Mouse (Mus musculus) liver, embryonic 16.5 days (tissue): ENCODE measurements at regions not wholly inside any gene's neighbourhood (a gene's known extent, or its start where the extent isn't known, plus 50 kb on each side); places are given as distances from the start of the nearest gene placed in this dataset.

Source experiments
- ATAC-seq: fragments of 200-750 bp; cut with Nextera tagmentation; 2 replicates; pipeline ENCODE4 v1.8.0; 2017; ENCODE audit warnings: low read depth, mild to moderate bottlenecking, moderate number of reproducible peaks, moderate library complexity
- H3K27ac ChIP-seq: fragments of 300-500 bp; sonication (generic); 2 replicates; pipeline ENCODE4 v1.5.1; 2014; ENCODE audit warnings: mild to moderate bottlenecking, low read length
- H3K27me3 ChIP-seq: fragments of 300-500 bp; sonication (generic); 2 replicates; pipeline ENCODE4 v1.6.1; 2014; ENCODE audit warnings: low read depth, low read length, mixed read lengths; ENCODE audit not compliant: control insufficient read depth, insufficient read depth
- H3K36me3 ChIP-seq: fragments of 300-500 bp; sonication (generic); 2 replicates; pipeline ENCODE4 v1.6.1; 2014; ENCODE audit warnings: mild to moderate bottlenecking; ENCODE audit not compliant: control insufficient read depth, insufficient read depth
- H3K4me1 ChIP-seq: fragments of 300-500 bp; sonication (generic); 2 replicates; pipeline ENCODE4 v1.6.1; 2014; ENCODE audit warnings: low read depth, low read length, mixed read lengths; ENCODE audit not compliant: control insufficient read depth
- H3K4me2 ChIP-seq: fragments of 300-500 bp; sonication (generic); 2 replicates; pipeline ENCODE4 v1.6.1; 2014; ENCODE audit warnings: low read depth, low read length, mixed read lengths
- H3K4me3 ChIP-seq: fragments of 300-500 bp; sonication (generic); 2 replicates; pipeline ENCODE4 v1.5.1; 2014; ENCODE audit warnings: low read depth, mild to moderate bottlenecking, low read length
- H3K9ac ChIP-seq: fragments of 300-500 bp; sonication (generic); 2 replicates; pipeline ENCODE4 v1.6.1; 2014; ENCODE audit warnings: low read depth, low read length
- H3K9me3 ChIP-seq: fragments of 300-500 bp; sonication (generic); replicated peaks from 2 replicates; pipeline ENCODE4 v1.6.1; 2016; ENCODE audit warnings: low read length; ENCODE audit not compliant: control insufficient read depth
- WGBS: fragments of 180-500 bp; shearing (Covaris S2); extraction: QIAGEN DNeasy Blood & Tissue Kit; methylation state at CpG from one replicate; pipeline ENCODE4 v1.1.7; 2014; ENCODE audit not compliant: insufficient replicate concordance; 5-methylcytosine and 5-hydroxymethylcytosine counted together

- H3K27ac ChIP-seq: no peak overlapping the region
- no peaks in the 10 kb centered on the region; the same call in 1 of the 2 replicates for H3K4me1 ChIP-seq
- no peaks in the 10 kb centered on the region for H3K27me3 ChIP-seq
- H3K9me3 ChIP-seq: no peaks in the 10 kb centered on the region
- H3K4me2 ChIP-seq: peak overlapping the region; percentile 39
- 11% methylated on average over 6 of the region's 6 CpGs for WGBS
- H3K9ac ChIP-seq: no peak overlapping the region
- H3K4me3 ChIP-seq: peak overlapping the region; percentile 41
- ATAC-seq: no peak
- no peaks in the 10 kb centered on the region for H3K36me3 ChIP-seq
Observed at GRCm38 (mm10) chr10:17330904-17331606, 392.0 kb upstream of the Cited2 start.

GRCm38 (mm10) chr10:17331607-17332008 is 391.4 kb upstream of the Cited2 start:
- Histone ChIP-seq H3K27me3 (no peaks in the 10 kb centered on the region), H3K4me3 (peak overlapping the region; percentile 41), H3K4me1 (no peaks in the 10 kb centered on the region; the same call in 1 of the 2 replicates), H3K4me2 (peak overlapping the region; percentile 39), H3K27ac (no peak overlapping the region), H3K36me3 (no peaks in the 10 kb centered on the region), H3K9ac (no peak overlapping the region), H3K9me3 (no peaks in the 10 kb centered on the region)
- 7% methylated on average over 7 of the region's 7 CpGs for WGBS
- ATAC-seq: no peak

GRCm38 (mm10) chr10:17332025-17332767 is 390.8 kb upstream of the Cited2 start:
- peak overlapping the region; percentile 41; the same call in 1 of the 2 replicates for H3K4me3 ChIP-seq
- ATAC-seq: no peak

GRCm38 (mm10) chr10:17332986-17333385 is 390.0 kb upstream of the Cited2 start:
- no peak for ATAC-seq
- Histone ChIP-seq H3K9ac (no peak overlapping the region), H3K4me1 (no peaks in the 10 kb centered on the region; the same call in 1 of the 2 replicates), H3K27ac (no peak overlapping the region), H3K36me3 (no peaks in the 10 kb centered on the region), H3K4me2 (no peak overlapping the region), H3K4me3 (no peak overlapping the region), H3K9me3 (no peaks in the 10 kb centered on the region), H3K27me3 (no peaks in the 10 kb centered on the region)
- 48% methylated on average over 3 of the region's 3 CpGs for WGBS

More at GRCm38 (mm10) chr10:17332025-17332767, 390.8 kb upstream of the Cited2 start:
- H3K9me3 ChIP-seq: no peaks in the 10 kb centered on the region
- peak overlapping the region; percentile 39 for H3K4me2 ChIP-seq
- H3K27ac ChIP-seq: no peak overlapping the region
- no peaks in the 10 kb centered on the region for H3K36me3 ChIP-seq
- WGBS: 37% methylated on average over 6 of the region's 6 CpGs
- H3K27me3 ChIP-seq: no peaks in the 10 kb centered on the region
- H3K4me1 ChIP-seq: no peaks in the 10 kb centered on the region; the same call in 1 of the 2 replicates
- H3K9ac ChIP-seq: no peak overlapping the region

- H3K36me3 ChIP-seq: no peaks in the 10 kb centered on the region
- no peak for ATAC-seq
Observed at GRCm38 (mm10) chr10:17333676-17334075, 389.3 kb upstream of the Cited2 start.

GRCm38 (mm10) chr10:17337217-17337616 is 385.8 kb upstream of the Cited2 start:
- ATAC-seq: no peak
- Histone ChIP-seq H3K4me2 (no peak overlapping the region), H3K27ac (no peak overlapping the region), H3K27me3 (no peaks in the 10 kb centered on the region), H3K4me1 (no peaks in the 10 kb centered on the region; the same call in 1 of the 2 replicates), H3K9ac (no peak overlapping the region), H3K9me3 (no peaks in the 10 kb centered on the region), H3K4me3 (no peak overlapping the region), H3K36me3 (no peaks in the 10 kb centered on the region)
- 59% methylated on average over 2 of the region's 2 CpGs for WGBS

More at GRCm38 (mm10) chr10:17333676-17334075, 389.3 kb upstream of the Cited2 start:
- Histone ChIP-seq H3K27me3 (no peaks in the 10 kb centered on the region), H3K9ac (no peak overlapping the region), H3K4me3 (no peak overlapping the region), H3K27ac (no peak overlapping the region), H3K4me2 (no peak overlapping the region), H3K9me3 (no peaks in the 10 kb centered on the region), H3K4me1 (no peaks in the 10 kb centered on the region; the same call in 1 of the 2 replicates)
- WGBS: 30% methylated on average over 6 of the region's 6 CpGs

GRCm38 (mm10) chr10:17343829-17344228 is 379.2 kb upstream of the Cited2 start:
- WGBS: 75% methylated on average over 1 of the region's 1 CpGs
- Histone ChIP-seq H3K4me1 (no peaks in the 10 kb centered on the region), H3K4me2 (no peak overlapping the region), H3K9me3 (no peaks in the 10 kb centered on the region), H3K27me3 (no peaks in the 10 kb centered on the region), H3K9ac (no peak overlapping the region), H3K4me3 (no peak overlapping the region), H3K27ac (no peak overlapping the region), H3K36me3 (no peaks in the 10 kb centered on the region)
- ATAC-seq: no peak

GRCm38 (mm10) chr10:17352202-17352994 is 370.6 kb upstream of the Cited2 start:
- Histone ChIP-seq H3K4me1 (no peaks in the 10 kb centered on the region), H3K27me3 (no peaks in the 10 kb centered on the region), H3K4me3 (no peak overlapping the region), H3K4me2 (no peak overlapping the region), H3K27ac (no peak overlapping the region), H3K36me3 (no peaks in the 10 kb centered on the region), H3K9me3 (no peaks in the 10 kb centered on the region), H3K9ac (no peak overlapping the region)
- no peak for ATAC-seq
- WGBS: 76% methylated on average over 14 of the region's 14 CpGs
